Mouse (Mus musculus) liver, embryonic 14.5 days (tissue): ENCODE measurements around the gene Myh9.

Experiments used
- CTCF ChIP-seq: IDR thresholded peaks from 2 replicates; pipeline ENCODE4 v1.5.1; 2016; ENCODE audit warnings: antibody characterized with exemption, low read depth, control low read depth
- EP300 ChIP-seq: IDR thresholded peaks from 2 replicates; pipeline ENCODE4 v1.6.1; 2016; ENCODE audit warnings: antibody characterized with exemption, low read depth

GRCm38 (mm10) chr15:77823196-77823595, 18.8 kb downstream of the Myh9 start:
- TF ChIP-seq CTCF (no peak), EP300 (no peak)
